Mouse (Mus musculus) hindbrain, embryonic 13.5 days (tissue): Measurements from ENCODE around the gene Tmprss2. TPM values are rescaled to one million over a fixed set of nuclear protein-coding genes. Genes with fewer than 3 reads are reported as not detected.
"Not testable (repeated sequence)": the region's sequence is repeated elsewhere in the genome, so short reads cannot be mapped to it uniquely, and the experiment has no call there.

ENCODE experiments used
- ATAC-seq: fragments of 200-750 bp; cut with Nextera tagmentation; 2 replicates; pipeline ENCODE4 v1.8.0; 2017; ENCODE audit warnings: moderate TSS enrichment; ENCODE audit not compliant: low FRiP score
- H3K27ac ChIP-seq: fragments of 300-500 bp; sonication (generic); 2 replicates; pipeline ENCODE4 v1.5.1; 2015; ENCODE audit warnings: inconsistent platforms, mild to moderate bottlenecking, moderate library complexity
- H3K27me3 ChIP-seq: fragments of 300-500 bp; sonication (generic); 2 replicates; pipeline ENCODE4 v1.6.1; 2015; ENCODE audit warnings: mild to moderate bottlenecking, inconsistent platforms
- H3K36me3 ChIP-seq: fragments of 300-500 bp; sonication (generic); 2 replicates; pipeline ENCODE4 v1.6.1; 2015; ENCODE audit warnings: mild to moderate bottlenecking, inconsistent platforms
- H3K4me1 ChIP-seq: fragments of 300-500 bp; sonication (generic); replicated peaks from 2 replicates; pipeline ENCODE4 v1.6.1; 2015; ENCODE audit warnings: inconsistent platforms
- H3K4me2 ChIP-seq: fragments of 300-500 bp; sonication (generic); 2 replicates; pipeline ENCODE4 v1.6.1; 2015; ENCODE audit warnings: inconsistent platforms, mild to moderate bottlenecking, moderate library complexity
- H3K4me3 ChIP-seq: fragments of 300-500 bp; sonication (generic); 2 replicates; pipeline ENCODE4 v1.5.1; 2015; ENCODE audit warnings: mild to moderate bottlenecking, inconsistent platforms
- H3K9ac ChIP-seq: fragments of 300-500 bp; sonication (generic); 2 replicates; pipeline ENCODE4 v1.6.1; 2015; ENCODE audit warnings: mild to moderate bottlenecking, inconsistent platforms
- H3K9me3 ChIP-seq: fragments of 300-500 bp; sonication (generic); 2 replicates; pipeline ENCODE4 v1.6.1; 2016; ENCODE audit warnings: inconsistent platforms
- WGBS: fragments of 180-500 bp; shearing (Covaris S2); methylation state at CpG from one replicate; pipeline ENCODE4 v1.1.7; 2015; 5-methylcytosine and 5-hydroxymethylcytosine counted together
- polyA plus RNA-seq: library from polyadenylated mRNA; unstranded; fragments of >200 nt; fragmentation: Nextera tagmentation; extraction: Ambion mirVana; gene quantifications from 2 replicates; pipeline ENCODE4 v1.2.1, GENCODE M21; 2015

Gene Tmprss2
- polyA plus RNA-seq, 1 experiment from 2014 or later, result not detected

- Histone ChIP-seq H3K36me3 (no peaks in the 10 kb centered on the region), H3K4me2 (peak overlapping the region; percentile 65), H3K9me3 (no peaks in the 10 kb centered on the region), H3K9ac (peak overlapping the region; percentile 46; the same call in 1 of the 2 replicates), H3K4me3 (peak overlapping the region; percentile 37), H3K27ac (no peak overlapping the region), H3K27me3 (peaks cover 62% of the 10 kb centered on the region), H3K4me1 (peaks cover 13% of the 10 kb centered on the region)
- ATAC-seq, result no peak
- 2% methylated on average over 20 of the region's 20 CpGs for WGBS
These were observed 749 bp downstream of the Tmprss2 start for GRCm38 (mm10) chr16:97610246-97610645.

- ATAC-seq, result no peak
- Histone ChIP-seq H3K36me3 (no peaks in the 10 kb centered on the region), H3K27me3 (peaks cover 62% of the 10 kb centered on the region), H3K9ac (no peak overlapping the region), H3K9me3 (no peaks in the 10 kb centered on the region), H3K4me3 (no peak overlapping the region), H3K4me1 (peaks cover 13% of the 10 kb centered on the region), H3K4me2 (no peak overlapping the region), H3K27ac (no peak overlapping the region)
- WGBS, result 96% methylated on average over 2 of the region's 2 CpGs
These were observed 1.3 kb downstream of the Tmprss2 start for GRCm38 (mm10) chr16:97609676-97610075.

- WGBS, result 100% methylated on average over 1 of the region's 1 CpGs
- peaks cover 60% of the 10 kb centered on the region for H3K27me3 ChIP-seq
- ATAC-seq, result no peak
- H3K27ac ChIP-seq, result no peak overlapping the region
- H3K9ac ChIP-seq, result no peak overlapping the region
- H3K4me3 ChIP-seq, result no peak overlapping the region
- no peaks in the 10 kb centered on the region for H3K36me3 ChIP-seq
- no peak overlapping the region for H3K4me2 ChIP-seq
- peaks cover 13% of the 10 kb centered on the region for H3K4me1 ChIP-seq
- H3K9me3 ChIP-seq, result no peaks in the 10 kb centered on the region
These were observed 3.0 kb downstream of the Tmprss2 start for GRCm38 (mm10) chr16:97607956-97608355.

GRCm38 (mm10) chr16:97606829-97607228 is 4.2 kb downstream of the Tmprss2 start:
- Histone ChIP-seq H3K27ac (no peak overlapping the region), H3K27me3 (peaks cover 48% of the 10 kb centered on the region), H3K4me1 (peaks cover 13% of the 10 kb centered on the region), H3K4me3 (no peak overlapping the region), H3K9ac (no peak overlapping the region), H3K4me2 (no peak overlapping the region), H3K36me3 (no peaks in the 10 kb centered on the region), H3K9me3 (no peaks in the 10 kb centered on the region)
- 80% methylated on average over 2 of the region's 2 CpGs for WGBS
- no peak for ATAC-seq

GRCm38 (mm10) chr16:97605957-97606721 is 4.9 kb downstream of the Tmprss2 start:
- no peak overlapping the region for H3K27ac ChIP-seq
- H3K4me3 ChIP-seq, result no peak overlapping the region
- peaks cover 11% of the 10 kb centered on the region for H3K4me1 ChIP-seq
- H3K27me3 ChIP-seq, result peaks cover 42% of the 10 kb centered on the region
- WGBS, result 91% methylated on average over 9 of the region's 9 CpGs
- H3K9me3 ChIP-seq, result no peaks in the 10 kb centered on the region
- H3K4me2 ChIP-seq, result no peak overlapping the region
- H3K36me3 ChIP-seq, result no peaks in the 10 kb centered on the region
- no peak overlapping the region for H3K9ac ChIP-seq
- ATAC-seq, result no peak

- WGBS, result 86% methylated on average over 1 of the region's 1 CpGs
- no peak overlapping the region for H3K9ac ChIP-seq
These were observed 8.7 kb downstream of the Tmprss2 start for GRCm38 (mm10) chr16:97602256-97602655.

GRCm38 (mm10) chr16:97600591-97600990 is 10.4 kb downstream of the Tmprss2 start:
- 76% methylated on average over 2 of the region's 2 CpGs for WGBS
- no peak for ATAC-seq
- no peaks in the 10 kb centered on the region for H3K27me3 ChIP-seq
- H3K36me3 ChIP-seq, result no peaks in the 10 kb centered on the region
- no peak overlapping the region for H3K4me3 ChIP-seq
- H3K4me1 ChIP-seq, result no peaks in the 10 kb centered on the region
- H3K4me2 ChIP-seq, result no peak overlapping the region
- no peak overlapping the region for H3K9ac ChIP-seq
- H3K27ac ChIP-seq, result no peak overlapping the region
- no peaks in the 10 kb centered on the region for H3K9me3 ChIP-seq

More at GRCm38 (mm10) chr16:97602256-97602655, 8.7 kb downstream of the Tmprss2 start:
- 0 out of 2 replicates have a peak, but pooled peaks cover 4% of the 10 kb centered on the region for H3K27me3 ChIP-seq
- no peaks in the 10 kb centered on the region for H3K4me1 ChIP-seq
- no peaks in the 10 kb centered on the region for H3K36me3 ChIP-seq
- no peak overlapping the region for H3K4me3 ChIP-seq
- H3K9me3 ChIP-seq, result no peaks in the 10 kb centered on the region
- H3K27ac ChIP-seq, result no peak overlapping the region
- no peak overlapping the region for H3K4me2 ChIP-seq
- no peak for ATAC-seq

- H3K9ac ChIP-seq, result no peak overlapping the region
- H3K4me3 ChIP-seq, result no peak overlapping the region
- no peak for ATAC-seq
- H3K36me3 ChIP-seq, result no peaks in the 10 kb centered on the region
- no peak overlapping the region for H3K4me2 ChIP-seq
- no peaks in the 10 kb centered on the region for H3K4me1 ChIP-seq
- WGBS, result 91% methylated on average over 2 of the region's 2 CpGs
- H3K27me3 ChIP-seq, result no peaks in the 10 kb centered on the region
- H3K9me3 ChIP-seq, result no peaks in the 10 kb centered on the region
- no peak overlapping the region for H3K27ac ChIP-seq
These were observed 12.9 kb downstream of the Tmprss2 start for GRCm38 (mm10) chr16:97598046-97598445.

- Histone ChIP-seq H3K36me3 (no peaks in the 10 kb centered on the region), H3K27ac (no peak overlapping the region), H3K9ac (no peak overlapping the region), H3K4me1 (no peaks in the 10 kb centered on the region), H3K27me3 (no peaks in the 10 kb centered on the region), H3K9me3 (no peaks in the 10 kb centered on the region), H3K4me3 (no peak overlapping the region), H3K4me2 (no peak overlapping the region)
- WGBS, result 81% methylated on average over 4 of the region's 4 CpGs
- no peak for ATAC-seq
These were observed 17.0 kb downstream of the Tmprss2 start for GRCm38 (mm10) chr16:97593816-97594509.

- no peak overlapping the region for H3K9ac ChIP-seq
- 13% methylated on average over 1 of the region's 1 CpGs for WGBS
- no peaks in the 10 kb centered on the region for H3K4me1 ChIP-seq
- ATAC-seq, result no peak
- H3K9me3 ChIP-seq, result no peaks in the 10 kb centered on the region
- no peak overlapping the region for H3K4me2 ChIP-seq
- H3K27me3 ChIP-seq, result no peaks in the 10 kb centered on the region
- no peak overlapping the region for H3K27ac ChIP-seq
- no peaks in the 10 kb centered on the region for H3K36me3 ChIP-seq
- no peak overlapping the region for H3K4me3 ChIP-seq
These were observed 17.9 kb downstream of the Tmprss2 start for GRCm38 (mm10) chr16:97593057-97593456.

GRCm38 (mm10) chr16:97591512-97591911 is 19.5 kb downstream of the Tmprss2 start:
- no peaks in the 10 kb centered on the region for H3K4me1 ChIP-seq
- H3K4me3 ChIP-seq, result no peak overlapping the region
- H3K9me3 ChIP-seq, result no peaks in the 10 kb centered on the region
- ATAC-seq, result no peak
- no peak overlapping the region for H3K27ac ChIP-seq
- no peak overlapping the region for H3K9ac ChIP-seq
- H3K27me3 ChIP-seq, result no peaks in the 10 kb centered on the region
- WGBS, result 88% methylated on average over 2 of the region's 2 CpGs
- H3K36me3 ChIP-seq, result no peaks in the 10 kb centered on the region
- H3K4me2 ChIP-seq, result no peak overlapping the region

- H3K27me3 ChIP-seq, H3K4me2 ChIP-seq, H3K9ac ChIP-seq, H3K36me3 ChIP-seq, H3K4me3 ChIP-seq, H3K9me3 ChIP-seq, ATAC-seq, H3K4me1 ChIP-seq, H3K27ac ChIP-seq: not testable (repeated sequence)
- 87% methylated on average over 1 of the region's 1 CpGs for WGBS
These were observed 28.1 kb downstream of the Tmprss2 start for GRCm38 (mm10) chr16:97582876-97583275.

- Histone ChIP-seq H3K36me3 (no peaks in the 10 kb centered on the region), H3K9me3 (no peaks in the 10 kb centered on the region), H3K4me1 (no peaks in the 10 kb centered on the region), H3K9ac (no peak overlapping the region), H3K4me3 (no peak overlapping the region), H3K27ac (no peak overlapping the region), H3K27me3 (no peaks in the 10 kb centered on the region), H3K4me2 (no peak overlapping the region)
- no peak for ATAC-seq
- WGBS, result 51% methylated on average over 1 of the region's 1 CpGs
These were observed 41.6 kb downstream of the Tmprss2 start for GRCm38 (mm10) chr16:97569426-97569825.
